Mouse (Mus musculus) bone marrow, adult 2 months (tissue): ENCODE measurements at regions not wholly inside any gene's neighbourhood (a gene's known extent, or its start where the extent isn't known, plus 50 kb on each side); places are given as distances from the start of the nearest gene placed in this dataset.

Experiments
- CTCF ChIP-seq: fragments of 200-500 bp; IDR thresholded peaks from 2 replicates; pipeline ENCODE4 v1.5.1; 2011; ENCODE audit warnings: low read length, control low read depth; ENCODE audit not compliant: control insufficient read depth, insufficient read depth
- POLR2A ChIP-seq: fragments of 200-500 bp; IDR thresholded peaks from 2 replicates; pipeline ENCODE4 v1.6.1; 2011; ENCODE audit warnings: low read depth, mild to moderate bottlenecking, control low read depth, low read length, borderline replicate concordance; ENCODE audit not compliant: control insufficient read depth

GRCm38 (mm10) chr2:166483617-166484319 lies 229.9 kb downstream of the Prex1 start:
- TF ChIP-seq CTCF (no peak), POLR2A (no peak)
